Mouse (Mus musculus): Measurements from ENCODE around the gene Pop4. TPM values are rescaled to one million over a fixed set of nuclear protein-coding genes. Genes with fewer than 3 reads are reported as not detected.

Gene Pop4
- polyA plus RNA-seq, 1 experiment, result 3.7 TPM

DNA sequence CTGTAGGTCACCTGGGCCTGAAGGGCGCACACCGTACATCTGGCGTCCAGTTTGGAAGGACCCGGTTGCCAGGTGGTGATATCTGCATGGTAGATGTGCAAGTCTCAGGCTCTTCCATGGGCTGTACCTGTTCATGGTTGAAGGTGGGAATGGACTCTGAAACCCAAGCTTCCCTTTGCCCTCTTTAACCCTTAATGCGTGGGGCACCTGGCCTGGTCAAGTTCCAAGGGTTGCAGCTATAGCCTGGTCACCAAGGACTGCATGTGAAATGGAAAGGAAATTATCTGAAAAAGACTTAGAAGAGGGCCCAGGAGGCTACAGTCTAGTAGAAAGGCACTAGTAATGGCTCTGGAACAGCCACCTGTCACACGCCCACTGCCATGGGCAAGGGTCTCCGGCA, 50.4 kb downstream of the Pop4 start:
- 86% methylated on average over 7 of the region's 7 CpGs for WGBS
- H3K4me3 ChIP-seq (ENCODE audit: low read depth, low read length), result no peak overlapping the region

DNA sequence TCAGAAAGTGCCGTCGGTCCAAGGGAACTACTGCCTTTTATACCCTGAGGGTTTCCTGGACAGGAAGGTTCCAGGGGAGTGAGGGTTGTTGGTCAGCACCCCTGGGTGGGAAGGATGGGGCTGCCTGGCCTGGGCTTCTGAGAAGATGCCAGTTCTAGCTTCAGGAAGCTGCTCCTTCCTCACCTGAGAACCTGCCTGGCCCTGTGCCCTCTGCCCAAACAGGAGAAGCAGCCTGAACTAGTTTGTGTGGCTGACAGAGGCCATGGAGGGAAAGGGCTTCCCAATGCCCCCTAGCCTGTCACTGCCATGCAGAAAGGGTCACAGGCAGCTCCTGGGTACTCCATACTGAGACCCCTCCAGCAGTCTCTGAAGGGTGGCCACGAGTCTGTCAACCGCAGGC, 51.7 kb downstream of the Pop4 start:
- WGBS, result 93% methylated on average over 4 of the region's 4 CpGs
- H3K27ac ChIP-seq (ENCODE audit: insufficient read depth, low read depth, low read length), result no peak overlapping the region

More for the DNA sequence above, 50.4 kb downstream of the Pop4 start:
- Histone ChIP-seq H3K4me1 (ENCODE audit: control insufficient read depth, insufficient read depth, insufficient read length, low read length) (peaks cover 36% of the 10 kb centered on the region), H3K27ac (ENCODE audit: insufficient read depth, low read depth, low read length) (peak overlapping the region; percentile 18; the same call in 1 of the 2 replicates), H3K36me3 (ENCODE audit: control insufficient read depth, insufficient read depth, low read length) (peaks cover 12% of the 10 kb centered on the region), H3K27me3 (ENCODE audit: control insufficient read depth, insufficient read depth, low read length) (no peaks in the 10 kb centered on the region)
- TF ChIP-seq CTCF (IDR thresholded peaks at IDR 0.05; ENCODE audit: extremely low read depth, insufficient read length, insufficient replicate concordance, low read depth, low read length), result no peak
- TF ChIP-seq POLR2A (IDR thresholded peaks at IDR 0.05; ENCODE audit: low read depth, low read length), result no peak

DNA sequence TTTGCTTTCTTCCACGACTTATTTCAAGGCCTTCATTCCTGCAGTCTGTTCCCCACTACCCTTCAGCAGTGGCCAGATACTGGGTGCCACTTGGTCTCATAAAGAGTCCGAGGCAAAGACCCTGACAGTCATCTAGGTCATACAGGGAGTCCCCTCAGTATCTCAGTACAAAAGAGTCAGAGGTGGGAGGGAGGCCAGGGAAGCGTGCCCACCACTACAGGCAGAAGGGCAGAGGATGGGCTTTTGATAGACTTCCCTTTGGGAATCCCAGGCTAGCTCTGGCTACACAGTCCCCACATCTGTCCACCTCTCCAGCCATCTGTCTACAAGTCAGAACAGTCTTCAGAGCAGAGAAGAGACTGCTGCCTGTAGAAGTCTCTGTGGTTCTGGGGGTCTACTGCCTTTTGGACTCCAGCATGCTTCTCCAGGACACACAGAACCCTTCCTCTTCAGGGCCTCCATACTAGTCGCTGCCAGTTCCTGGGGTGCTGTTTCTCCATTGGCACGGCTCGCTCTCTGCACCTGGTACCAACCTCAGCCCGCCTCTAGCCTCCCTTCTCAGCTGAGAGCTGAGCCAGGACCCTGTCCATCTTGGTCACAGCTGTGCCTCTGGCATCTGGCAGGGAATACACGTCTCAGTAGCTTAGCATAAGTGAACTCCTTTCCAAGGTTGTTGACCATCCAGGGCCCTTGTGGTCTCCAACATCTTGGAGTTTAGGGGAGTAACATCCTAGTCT, 52.4 kb downstream of the Pop4 start:
- Histone ChIP-seq H3K27ac (ENCODE audit: insufficient read depth, low read depth, low read length) (peak overlapping the region; percentile 92), H3K27me3 (ENCODE audit: control insufficient read depth, insufficient read depth, low read length) (no peaks in the 10 kb centered on the region), H3K36me3 (ENCODE audit: control insufficient read depth, insufficient read depth, low read length) (peaks cover 12% of the 10 kb centered on the region), H3K4me1 (ENCODE audit: control insufficient read depth, insufficient read depth, insufficient read length, low read length) (peaks cover 36% of the 10 kb centered on the region), H3K4me3 (ENCODE audit: low read depth, low read length) (no peak overlapping the region)
- 74% methylated on average over 8 of the region's 8 CpGs for WGBS
- no peak for TF ChIP-seq POLR2A (IDR thresholded peaks at IDR 0.05; ENCODE audit: low read depth, low read length)
- TF ChIP-seq CTCF (IDR thresholded peaks at IDR 0.05; ENCODE audit: extremely low read depth, insufficient read length, insufficient replicate concordance, low read depth, low read length), result no peak

More for the DNA sequence above, 51.7 kb downstream of the Pop4 start:
- H3K36me3 ChIP-seq (ENCODE audit: control insufficient read depth, insufficient read depth, low read length), result peaks cover 12% of the 10 kb centered on the region
- H3K4me1 ChIP-seq (ENCODE audit: control insufficient read depth, insufficient read depth, insufficient read length, low read length), result peaks cover 32% of the 10 kb centered on the region
- no peaks in the 10 kb centered on the region for H3K27me3 ChIP-seq (ENCODE audit: control insufficient read depth, insufficient read depth, low read length)
- no peak overlapping the region for H3K4me3 ChIP-seq (ENCODE audit: low read depth, low read length)
- no peak for TF ChIP-seq CTCF (IDR thresholded peaks at IDR 0.05; ENCODE audit: extremely low read depth, insufficient read length, insufficient replicate concordance, low read depth, low read length)
- TF ChIP-seq POLR2A (IDR thresholded peaks at IDR 0.05; ENCODE audit: low read depth, low read length), result no peak

DNA sequence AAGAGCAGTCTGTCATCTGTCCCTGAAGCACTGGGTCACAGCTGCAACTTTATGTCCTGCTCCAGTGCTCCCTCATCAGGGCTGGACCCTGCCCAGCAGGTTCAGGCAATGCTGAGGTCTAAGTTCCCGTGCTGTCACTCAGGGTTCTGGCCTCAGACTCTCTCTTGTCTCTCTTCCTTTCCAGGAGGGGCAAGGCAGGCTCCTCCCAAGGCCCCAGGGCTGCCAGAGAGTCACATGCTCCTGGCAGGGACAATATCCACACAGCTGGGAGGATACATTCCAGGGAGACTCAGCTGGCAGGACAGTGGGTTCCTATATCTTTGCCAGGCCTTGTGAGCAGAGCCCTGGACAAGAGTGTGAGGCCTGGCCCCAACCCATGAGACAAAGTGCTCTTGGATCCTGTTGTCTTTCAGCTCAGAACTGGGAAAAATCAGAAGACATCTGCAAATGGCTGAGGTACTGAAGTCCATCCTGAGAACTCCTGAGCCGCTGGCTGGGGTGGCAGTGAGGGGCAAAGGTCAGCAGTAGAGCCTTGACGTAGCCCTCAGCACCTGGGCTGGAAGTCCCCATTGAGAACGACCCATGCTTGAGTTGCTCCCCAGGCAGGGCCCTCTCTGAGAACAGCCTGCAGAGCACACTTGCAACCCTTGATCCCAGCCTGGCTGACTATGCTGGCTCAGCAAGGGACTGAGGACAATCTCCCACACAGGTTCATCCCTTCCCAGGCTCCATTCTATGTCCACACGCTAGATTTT, 53.6 kb downstream of the Pop4 start:
- 18% methylated on average over 5 of the region's 5 CpGs for WGBS
- 0 out of 2 replicates have a peak, but pooled peaks have one; percentile 5 for TF ChIP-seq CTCF (IDR thresholded peaks at IDR 0.05; ENCODE audit: extremely low read depth, insufficient read length, insufficient replicate concordance, low read depth, low read length)
- no peak; the same call in 1 of the 2 replicates for TF ChIP-seq POLR2A (IDR thresholded peaks at IDR 0.05; ENCODE audit: low read depth, low read length)
- H3K27me3 ChIP-seq (ENCODE audit: control insufficient read depth, insufficient read depth, low read length), result no peaks in the 10 kb centered on the region
- peak overlapping the region; percentile 92 for H3K27ac ChIP-seq (ENCODE audit: insufficient read depth, low read depth, low read length)
- peaks cover 44% of the 10 kb centered on the region for H3K4me1 ChIP-seq (ENCODE audit: control insufficient read depth, insufficient read depth, insufficient read length, low read length)
- H3K4me3 ChIP-seq (ENCODE audit: low read depth, low read length), result peak overlapping the region; percentile 2; the same call in 1 of the 2 replicates
- H3K36me3 ChIP-seq (ENCODE audit: control insufficient read depth, insufficient read depth, low read length), result peaks cover 12% of the 10 kb centered on the region

DNA sequence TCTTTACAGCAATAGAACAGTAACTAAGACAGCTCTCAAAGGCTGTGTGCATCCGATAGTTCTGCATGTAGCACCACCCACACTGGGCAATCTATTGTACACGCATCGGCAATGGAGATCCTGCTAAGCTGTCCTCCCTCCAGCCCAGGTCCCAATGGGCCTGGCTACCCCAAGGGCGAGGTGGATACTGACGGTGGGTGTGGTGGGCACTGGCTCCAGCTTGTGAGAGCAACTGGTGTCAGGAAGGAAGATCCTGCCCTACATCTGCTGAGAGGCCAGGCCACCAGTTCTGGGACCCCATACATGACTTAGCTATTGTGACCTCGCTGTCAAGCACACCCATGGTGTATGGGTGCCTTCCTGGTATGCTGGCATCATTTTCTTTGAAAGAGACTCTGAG, 55.5 kb downstream of the Pop4 start:
- WGBS, result 94% methylated on average over 6 of the region's 6 CpGs
- no peak for TF ChIP-seq POLR2A (IDR thresholded peaks at IDR 0.05; ENCODE audit: low read depth, low read length)
- no peak for TF ChIP-seq CTCF (IDR thresholded peaks at IDR 0.05; ENCODE audit: extremely low read depth, insufficient read length, insufficient replicate concordance, low read depth, low read length)
- no peaks in the 10 kb centered on the region for H3K27me3 ChIP-seq (ENCODE audit: control insufficient read depth, insufficient read depth, low read length)
- peaks cover 41% of the 10 kb centered on the region for H3K4me1 ChIP-seq (ENCODE audit: control insufficient read depth, insufficient read depth, insufficient read length, low read length)
- no peak overlapping the region for H3K4me3 ChIP-seq (ENCODE audit: low read depth, low read length)
- peaks cover 7% of the 10 kb centered on the region for H3K36me3 ChIP-seq (ENCODE audit: control insufficient read depth, insufficient read depth, low read length)
- H3K27ac ChIP-seq (ENCODE audit: insufficient read depth, low read depth, low read length), result no peak overlapping the region

DNA sequence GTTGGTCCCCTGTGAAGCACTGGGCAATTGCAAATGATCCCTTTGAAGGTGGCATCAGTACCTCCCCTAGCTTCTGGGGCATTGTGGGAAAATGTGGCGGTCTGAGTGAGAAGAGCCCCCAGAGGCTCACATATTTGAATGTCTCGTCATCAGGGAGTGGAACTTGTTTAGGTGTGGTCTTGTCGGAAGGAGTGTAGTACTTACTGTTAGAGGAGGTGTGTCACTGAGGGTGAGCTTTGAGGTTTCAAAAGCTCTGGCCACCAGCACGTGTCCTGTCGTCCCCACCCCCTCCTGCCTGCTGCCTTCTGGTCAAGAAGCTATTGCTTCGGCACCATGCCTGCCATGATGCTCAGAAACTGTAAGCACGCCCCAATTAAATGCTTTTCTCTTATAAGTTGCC, 55.9 kb downstream of the Pop4 start:
- Histone ChIP-seq H3K27me3 (ENCODE audit: control insufficient read depth, insufficient read depth, low read length) (no peaks in the 10 kb centered on the region), H3K4me1 (ENCODE audit: control insufficient read depth, insufficient read depth, insufficient read length, low read length) (peaks cover 40% of the 10 kb centered on the region), H3K4me3 (ENCODE audit: low read depth, low read length) (no peak overlapping the region), H3K36me3 (ENCODE audit: control insufficient read depth, insufficient read depth, low read length) (peaks cover 3% of the 10 kb centered on the region; the same call in 1 of the 2 replicates), H3K27ac (ENCODE audit: insufficient read depth, low read depth, low read length) (peak overlapping the region; percentile 35; the same call in 1 of the 2 replicates)
- no peak for TF ChIP-seq CTCF (IDR thresholded peaks at IDR 0.05; ENCODE audit: extremely low read depth, insufficient read length, insufficient replicate concordance, low read depth, low read length)
- TF ChIP-seq POLR2A (IDR thresholded peaks at IDR 0.05; ENCODE audit: low read depth, low read length), result no peak
- WGBS, result 71% methylated on average over 7 of the region's 7 CpGs
